Mouse (Mus musculus): ENCODE results near the gene Pdia5.
A peak's percentile ranks its signal among the peaks of the same experiment; 100 is the strongest.

- no peak for TF ChIP-seq CTCF (IDR thresholded peaks at IDR 0.05; ENCODE audit: control insufficient read depth, insufficient read depth, insufficient read length)
- TF ChIP-seq USF1 (IDR thresholded peaks at IDR 0.05; ENCODE audit: low read depth), result no peak
- TF ChIP-seq MYOG (IDR thresholded peaks at IDR 0.05; ENCODE audit: control insufficient read depth, extremely low read depth, insufficient read length), result no peak
- TF ChIP-seq MAX (IDR thresholded peaks at IDR 0.05), result peak; percentile 73
- no peak for TF ChIP-seq CEBPB (IDR thresholded peaks at IDR 0.05; ENCODE audit: low read depth)
These were observed at the start of gene Pdia5 for GRCm38 (mm10) chr16:35490231-35491070.

All from C2C12 (cell line).